Mouse (Mus musculus) 416B (cell line): ENCODE measurements around the gene Wdr25.

ENCODE experiments used
- DNase-seq: peaks from one replicate; pipeline ENCODE4 v3.0.0; 2011; ENCODE audit warnings: low read depth

The Wdr25 gene

DNA sequence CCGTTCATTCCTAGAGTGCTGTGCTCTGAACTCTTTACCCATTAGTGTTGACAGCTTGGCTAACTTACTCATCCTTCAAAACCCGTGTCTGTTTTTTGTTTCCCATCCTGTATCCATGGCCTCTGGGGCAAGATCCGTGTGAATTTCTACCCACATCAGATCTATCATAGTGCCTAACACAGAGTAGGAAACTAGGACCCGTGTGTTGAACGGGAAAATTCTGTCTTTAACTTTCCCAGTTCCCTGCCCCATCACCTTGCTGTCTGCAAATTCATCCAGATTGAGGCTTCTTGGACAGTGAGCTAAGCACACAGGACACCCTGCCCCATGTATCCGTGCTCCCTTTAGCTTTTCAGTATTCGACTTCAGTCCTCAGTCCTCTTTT is 993 bp downstream of the Wdr25 start:
- DNase-seq = no peak

- DNase-seq = peak; percentile 71
Measured at GRCm38 (mm10) chr12:108896006-108896405, 2.6 kb downstream of the Wdr25 start.

DNA sequence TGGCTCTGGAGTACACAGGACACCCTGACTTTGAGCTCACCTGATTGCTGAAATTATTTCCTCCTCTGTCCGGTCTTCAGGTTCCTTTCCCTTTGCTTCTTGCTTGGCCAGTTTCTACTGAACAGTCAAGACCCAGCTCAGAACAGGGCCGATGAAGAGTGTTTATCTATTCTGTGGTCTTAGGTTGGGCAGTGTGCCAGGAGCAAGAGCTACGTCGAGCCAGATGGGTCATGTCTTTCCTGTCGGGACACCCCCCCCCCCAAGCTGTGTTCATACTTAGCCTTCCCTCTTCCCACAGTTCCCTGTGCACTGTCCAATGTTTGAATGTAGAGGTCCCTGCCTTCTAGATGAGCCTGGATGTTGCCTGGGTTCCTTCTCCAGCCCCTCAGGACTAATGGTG is 7.9 kb downstream of the Wdr25 start:
- peak; percentile 42 for DNase-seq

DNA sequence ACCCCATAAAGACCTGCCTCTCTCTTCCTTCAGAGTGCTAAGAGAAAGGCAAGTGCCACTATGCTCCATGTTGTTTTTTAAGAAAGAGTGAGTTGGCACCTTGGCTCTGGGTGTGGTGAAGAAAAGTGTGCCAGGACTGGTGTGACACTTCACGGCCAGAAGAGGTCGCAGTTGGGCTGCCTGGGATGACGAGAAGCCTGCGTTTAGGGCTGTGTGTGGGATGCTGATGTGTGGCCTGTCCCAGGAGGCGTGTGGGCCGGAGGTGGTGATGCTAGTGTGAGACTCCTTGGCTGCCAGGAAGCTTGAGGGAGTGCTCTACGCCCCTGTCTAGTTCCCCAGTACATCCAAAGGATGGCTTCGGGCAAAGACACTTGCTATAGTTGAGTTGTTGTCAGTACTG is 9.5 kb downstream of the Wdr25 start:
- peak; percentile 64 for DNase-seq

- DNase-seq = peak; percentile 73
Measured at GRCm38 (mm10) chr12:108903600-108904275, 10.3 kb downstream of the Wdr25 start.

- no peak for DNase-seq
Measured at GRCm38 (mm10) chr12:108904276-108904653, 10.8 kb downstream of the Wdr25 start.

DNA sequence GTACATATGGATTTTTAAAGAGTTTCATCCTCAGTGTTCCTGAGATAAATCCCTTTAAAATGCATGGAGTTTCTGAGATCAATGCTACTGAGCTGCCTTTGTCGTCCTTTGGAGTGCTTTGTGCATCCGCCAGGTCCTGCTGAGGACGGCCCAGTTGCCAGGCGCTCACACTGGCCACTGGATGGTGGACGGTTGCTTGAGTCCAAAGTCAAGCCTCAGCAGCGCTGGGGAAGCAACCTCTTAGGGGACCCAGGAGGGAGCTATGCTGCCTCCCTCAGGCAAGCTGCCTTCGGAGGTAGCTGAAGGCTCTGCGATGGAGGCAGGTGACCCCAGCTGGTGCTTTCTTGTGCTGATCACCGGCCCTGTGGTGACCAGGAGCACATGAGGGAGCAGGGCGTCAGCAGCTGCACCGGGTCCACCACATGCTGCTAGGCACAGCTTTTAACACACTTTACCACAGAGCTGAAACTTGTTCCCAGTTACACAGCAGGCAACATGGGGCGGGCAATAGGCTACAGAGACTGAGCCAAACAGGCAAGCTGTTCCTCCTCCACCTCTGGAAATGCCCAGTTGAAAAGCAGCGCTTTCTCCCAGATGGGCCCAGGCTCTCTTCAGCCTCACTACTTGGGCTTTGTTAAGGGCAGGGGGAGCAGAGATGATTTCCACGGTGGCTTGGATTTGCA is 12.3 kb downstream of the Wdr25 start:
- no peak for DNase-seq

DNA sequence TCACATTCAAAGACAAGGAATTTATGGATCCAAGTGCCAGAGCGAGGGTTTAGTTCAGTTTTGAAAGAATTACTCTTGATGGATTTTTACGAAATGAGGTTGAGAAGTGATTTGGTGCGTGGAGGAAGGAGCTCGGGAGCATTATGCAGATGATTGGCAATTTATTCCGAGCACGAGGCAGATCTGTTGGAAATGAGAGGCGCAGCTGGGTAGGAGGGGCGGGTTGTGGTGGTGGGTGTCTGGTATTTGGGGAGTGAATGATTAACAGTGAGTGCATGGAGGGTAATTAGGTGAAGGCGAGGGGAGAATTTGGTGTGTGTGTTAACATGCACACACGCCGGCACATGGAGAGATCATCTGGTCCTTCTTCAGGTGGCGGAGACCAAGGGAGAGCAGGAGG is 13.0 kb downstream of the Wdr25 start:
- no peak for DNase-seq

DNA sequence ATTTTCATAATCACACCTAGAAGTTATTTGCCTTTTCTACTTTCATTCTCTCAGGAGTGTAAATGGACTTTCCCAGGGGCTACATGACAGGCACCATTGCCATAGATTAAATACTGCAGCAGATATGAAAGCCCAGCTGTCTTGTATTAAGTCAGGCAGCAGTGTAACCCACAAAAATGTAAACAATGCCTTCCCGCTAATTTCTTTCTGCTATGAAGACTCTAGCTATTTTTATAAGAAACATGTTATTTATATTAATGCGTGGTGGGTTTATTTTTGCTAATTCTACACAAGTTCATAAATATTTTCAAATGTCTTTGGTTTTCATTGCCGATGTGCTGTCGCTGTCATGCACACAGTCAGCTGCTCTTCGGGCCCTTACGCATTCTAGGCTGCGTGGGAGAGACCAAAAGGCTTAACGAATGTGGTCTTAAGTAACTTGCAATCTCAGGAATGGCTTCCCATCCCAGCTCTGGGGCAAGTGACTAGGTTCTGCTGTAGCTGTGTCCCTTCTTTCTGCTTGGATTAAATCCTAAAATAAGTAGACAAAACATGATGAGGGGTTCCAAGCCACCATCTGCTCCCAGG is 16.5 kb downstream of the Wdr25 start:
- no peak for DNase-seq

DNA sequence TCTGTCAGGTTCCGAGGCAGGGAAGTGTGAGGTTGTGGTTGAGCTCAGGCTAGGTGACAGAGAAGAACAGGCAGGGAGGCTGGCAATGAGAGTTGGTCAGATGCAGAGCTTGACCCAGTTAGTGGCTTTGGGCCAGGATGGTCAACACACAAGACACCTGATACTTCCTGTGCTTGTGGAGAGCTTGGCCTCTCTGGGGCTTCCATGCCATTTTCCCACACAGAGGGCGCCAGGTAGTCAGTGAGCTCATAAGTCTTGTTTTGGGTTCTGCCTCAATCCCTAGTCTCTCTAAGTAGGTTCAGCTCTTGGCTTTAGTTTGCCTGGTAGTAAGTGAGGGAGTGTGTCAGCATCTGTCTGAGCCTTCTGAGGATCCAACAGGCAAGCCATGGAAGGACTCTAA is 19.0 kb downstream of the Wdr25 start:
- DNase-seq = peak; percentile 72

- DNase-seq = no peak
Measured at GRCm38 (mm10) chr12:108914198-108914597, 20.8 kb downstream of the Wdr25 start.

DNA sequence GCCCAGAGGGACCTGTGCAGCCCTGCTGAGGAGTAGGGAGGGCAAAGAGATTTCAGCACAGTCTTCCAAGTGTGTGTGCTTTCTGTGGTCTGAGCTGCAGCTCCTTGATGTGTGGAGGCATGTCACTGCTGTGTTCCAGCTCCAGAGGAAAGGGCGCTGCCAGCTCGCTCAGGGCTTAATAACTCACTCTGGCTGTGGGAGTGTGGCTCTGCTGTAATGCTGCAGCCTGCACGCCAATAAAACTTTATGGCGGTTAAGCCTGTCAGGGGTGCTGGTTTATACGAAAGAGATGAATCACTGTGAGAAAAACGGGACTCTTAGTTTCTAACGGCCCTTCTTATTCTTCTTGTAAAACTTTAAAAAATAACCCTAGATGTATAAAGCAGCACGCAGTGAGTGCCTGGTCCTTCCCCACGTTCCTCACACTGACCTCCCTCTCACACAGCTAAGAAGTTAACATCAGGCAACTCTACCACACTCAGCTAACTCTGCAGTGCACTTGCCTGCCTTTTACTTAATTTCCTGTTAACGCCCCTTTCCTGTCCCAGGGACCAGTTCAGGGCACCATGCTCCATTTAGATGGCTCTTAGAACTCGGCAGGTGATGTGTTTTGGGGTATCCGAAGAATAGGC is 21.4 kb downstream of the Wdr25 start:
- no peak for DNase-seq

GRCm38 (mm10) chr12:108915893-108916292 is 22.5 kb downstream of the Wdr25 start:
- no peak for DNase-seq

- DNase-seq = no peak
Measured at GRCm38 (mm10) chr12:108916447-108917042, 23.1 kb downstream of the Wdr25 start.

GRCm38 (mm10) chr12:108917509-108917908 is 24.1 kb downstream of the Wdr25 start:
- DNase-seq = no peak

GRCm38 (mm10) chr12:108918753-108919152 is 25.3 kb downstream of the Wdr25 start:
- no peak for DNase-seq

GRCm38 (mm10) chr12:108926606-108927111 is 33.2 kb downstream of the Wdr25 start:
- no peak for DNase-seq

DNA sequence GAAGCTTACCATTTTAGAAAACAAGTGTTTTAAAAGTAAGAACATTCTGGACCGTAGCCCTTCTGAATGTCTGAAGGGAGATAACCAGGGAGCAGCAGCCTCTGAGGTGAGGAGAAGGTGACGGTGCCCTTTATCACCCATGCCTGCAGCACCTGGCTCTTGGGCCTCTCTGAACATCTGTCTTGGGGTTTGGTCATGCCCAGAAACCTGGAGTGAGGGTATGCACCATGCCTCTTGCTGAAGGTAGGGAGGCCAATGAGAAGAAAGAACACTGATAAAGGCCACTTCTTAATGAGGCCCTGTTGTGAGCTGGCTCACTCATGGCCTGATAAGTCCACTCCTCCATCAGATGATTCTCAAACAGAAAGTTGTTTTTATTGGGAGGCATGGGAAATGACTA is 34.8 kb downstream of the Wdr25 start:
- no peak for DNase-seq

- no peak for DNase-seq
Measured at GRCm38 (mm10) chr12:108929475-108929874, 36.0 kb downstream of the Wdr25 start.

DNA sequence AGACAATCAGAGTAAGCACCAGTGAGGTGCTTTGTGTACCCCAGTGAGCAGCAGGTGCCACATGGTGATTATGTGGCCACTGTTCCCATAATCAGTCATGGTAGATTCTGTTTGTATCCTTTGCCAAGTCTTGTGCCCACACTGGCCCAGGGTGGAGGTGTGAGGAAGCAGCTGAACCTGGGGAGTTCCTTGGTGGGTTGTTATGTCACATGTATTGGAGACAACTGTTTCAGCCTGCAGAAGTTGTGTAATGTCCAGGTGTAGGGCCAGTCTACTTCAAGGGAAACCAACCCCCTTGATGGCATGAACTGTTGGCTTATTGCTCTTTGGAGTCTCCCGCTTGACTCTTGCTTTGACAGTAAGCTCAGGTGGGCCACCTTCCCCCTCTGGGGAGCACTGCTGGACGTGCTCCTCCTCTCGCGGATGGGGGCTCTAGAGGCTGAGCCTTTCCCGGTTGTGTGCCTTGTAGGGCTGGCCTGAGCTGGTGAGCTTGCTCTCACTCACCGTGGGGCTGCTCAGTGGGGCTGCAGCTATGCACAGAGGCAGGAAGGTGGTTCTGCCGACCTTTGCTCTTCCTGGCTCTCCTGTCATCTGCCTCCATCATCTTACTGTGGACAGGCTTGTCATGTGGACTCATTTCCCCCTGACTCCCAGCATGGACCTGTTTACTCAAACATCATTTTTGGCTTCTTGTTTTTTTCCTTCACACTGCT is 38.1 kb downstream of the Wdr25 start:
- no peak for DNase-seq

DNA sequence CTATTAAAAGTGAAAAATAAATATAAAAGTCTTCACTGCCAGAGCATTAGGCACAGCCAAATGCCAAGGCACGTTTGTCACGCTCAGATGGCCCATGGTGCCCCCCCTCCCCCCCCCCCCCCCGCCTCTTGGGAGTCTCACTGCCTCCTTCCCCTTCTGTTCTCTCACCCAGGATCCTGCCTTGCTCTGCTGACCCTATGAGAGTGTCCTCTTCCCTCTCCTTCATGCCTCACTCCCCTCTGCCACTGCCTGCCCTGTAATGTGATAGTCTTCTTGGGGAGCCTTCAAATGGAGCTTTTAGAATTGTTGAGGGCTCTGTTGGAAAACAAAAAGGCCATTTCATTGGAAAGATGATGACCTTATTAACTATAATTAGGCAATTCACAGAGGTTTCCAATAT is 38.7 kb downstream of the Wdr25 start:
- no peak for DNase-seq

- DNase-seq = no peak
Measured at GRCm38 (mm10) chr12:108934231-108934630, 40.8 kb downstream of the Wdr25 start.
